Mouse (Mus musculus) small intestine, adult 2 months (tissue): ENCODE data around the gene Cyfip2.

Experiments used
- CTCF ChIP-seq: fragments of 200-500 bp; IDR thresholded peaks from 2 replicates; pipeline ENCODE4 v1.5.1; 2012; ENCODE audit warnings: low read depth, mild to moderate bottlenecking, control low read depth, inconsistent platforms, low read length, moderate library complexity, mixed read lengths; ENCODE audit not compliant: insufficient replicate concordance, insufficient read length; ENCODE audit errors: extremely low read depth
- POLR2A ChIP-seq: fragments of 200-500 bp; IDR thresholded peaks from 2 replicates; pipeline ENCODE4 v1.6.1; 2012; ENCODE audit warnings: low read depth, mild to moderate bottlenecking, control low read depth, inconsistent platforms, low read length, moderate library complexity

DNA sequence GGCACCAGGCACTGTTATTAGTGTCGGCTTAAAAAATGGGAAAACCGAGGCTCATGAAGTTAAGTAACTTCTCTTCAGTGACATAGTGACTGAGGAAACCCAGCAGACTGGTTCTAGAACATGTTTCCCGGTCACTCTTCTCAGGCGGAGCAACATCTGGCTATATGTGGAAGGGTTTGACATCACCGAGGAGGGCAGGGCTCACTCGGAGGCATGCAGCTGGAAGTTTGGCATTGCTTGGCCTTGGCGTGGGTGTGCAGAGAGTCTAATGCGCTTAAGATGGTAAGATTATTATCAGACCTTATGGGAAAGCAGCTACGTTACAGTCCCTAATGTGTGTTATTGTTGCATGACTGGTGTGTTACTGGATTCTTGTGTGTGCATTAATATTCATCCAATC is 140.5 kb downstream of the Cyfip2 start:
- TF ChIP-seq CTCF (no peak), POLR2A (no peak)
